9 mouse cellular contexts compared by ENCODE assay signal in genomic region chr4:101254015-101254414, GRCm38 (mm10). TPM values are rescaled to one million over a fixed set of nuclear protein-coding genes. Genes with fewer than 3 reads are reported as not detected.
DNase-seq lines count a peak whose midpoint lies in the region; ATAC-seq and TF ChIP-seq lines count a peak whose summit lies in the region.
"Had no signal": no experiment of that assay in that cellular context is flagged by ENCODE, and none has a peak within 500 bp of the region (broad histone marks: within the 10 kb centered on the region; RNA-seq: fewer than 3 reads in every experiment).

No protein-coding gene starts in this region.

- intact Hi-C loops in gastrocnemius, adult 2 months (cut with DNase I), result no loop called here
- intact Hi-C loops in heart, postnatal 14 days (cut with DNase I), result no loop called here
- intact Hi-C loops in left cerebral cortex, postnatal 10 days (cut with DNase I), result no loop called here

- peak overlapping the region; percentile 68 for H3K27ac ChIP-seq in gastrocnemius, adult 2 months

- TF ChIP-seq CTCF in gastrocnemius, adult 2 months (IDR thresholded peaks at IDR 0.05), result no peak

- DNase-seq in gastrocnemius, adult 2 months, result no peak
- no peak for DNase-seq in gastrocnemius, adult 18-20 months (ENCODE audit: low spot score)
- peak; percentile 71 for DNase-seq in CD4-positive, CD25-positive, alpha-beta regulatory T cell, adult 2 months (ENCODE audit: low read depth, low spot score)
- DNase-seq in heart, postnatal 14 days, result peak; percentile 19 to 23
- no peak for DNase-seq in layer of hippocampus, adult 9-10 months (ENCODE audit: low spot score)
- no peak for DNase-seq in left cerebral cortex, postnatal 10 days (ENCODE audit: extremely low spot score in 1 of 2, low spot score in 2 of 2)
- DNase-seq in gastrocnemius, postnatal 4 days (ENCODE audit: low spot score in 2 of 2), result no peak
- DNase-seq: embryo, embryonic 11 days had no signal

- H3K4me3 ChIP-seq in gastrocnemius, adult 2 months, result no peak overlapping the region

- 0 out of 2 replicates have a peak, but pooled peaks have one; percentile 28 for ATAC-seq in megakaryocyte-erythroid progenitor cell, adult 5-6 weeks (replicated peaks; ENCODE audit: low FRiP score, low TSS enrichment, poor library complexity, severe bottlenecking)

RNA-seq across cellular contexts. Expression of gene Jak1, which starts 11.1 kb away (rescaled TPM):
- 100 to 1,000 TPM in 1 of 2 experiments, 10 to 100 TPM in 1; 89.9 to 134 TPM for total RNA-seq in gastrocnemius, adult 2 months (2021)
- 100 to 1,000 TPM in 1 of 2 experiments, 10 to 100 TPM in 1; 96.1 to 106 TPM for total RNA-seq in gastrocnemius, adult 18-20 months (2021)
- total RNA-seq in heart, postnatal 14 days (2021), result 10 to 100 TPM; 74.9 to 79.6 TPM
- total RNA-seq in megakaryocyte-erythroid progenitor cell, adult 5-6 weeks (2014; fragmentation: Nextera tagmentation), result 82.6 and 108 TPM in 2 replicates
- 84.7 and 85.5 TPM in 2 replicates for total RNA-seq in megakaryocyte-erythroid progenitor cell, adult 5-6 weeks (2017)
- 100 to 1,000 TPM; 120 to 126 TPM for total RNA-seq in left cerebral cortex, postnatal 10 days (2021)
- total RNA-seq in gastrocnemius, postnatal 4 days (2021), result 100 to 1,000 TPM; 108 to 117 TPM

Comparison
In these comparisons a context has a peak if more than half of its experiments do, and no peak if none do; other contexts are left out.
1. DNase-seq: peak in CD4-positive, CD25-positive, alpha-beta regulatory T cell, adult 2 months (single experiment) and heart, postnatal 14 days (2 of 2); none in gastrocnemius, adult 2 months (single experiment), gastrocnemius, adult 18-20 months (single experiment), layer of hippocampus, adult 9-10 months (single experiment), left cerebral cortex, postnatal 10 days (0 of 2) and gastrocnemius, postnatal 4 days (0 of 2).